Mouse (Mus musculus) adrenal gland, postnatal 4 days (tissue): ENCODE results near the gene Abcc9. TPM values are rescaled to one million over a fixed set of nuclear protein-coding genes. Genes with fewer than 3 reads are reported as not detected.
"Not testable (repeated sequence)": the region's sequence is repeated elsewhere in the genome, so short reads cannot be mapped to it uniquely, and the experiment has no call there.

ENCODE experiments used
- DNase-seq, 2 experiments: peaks; one replicate each; pipeline ENCODE4 v3.0.0; 2021 to 2022; ENCODE audit warnings: low spot score in 2 of 2, mixed read lengths in 2 of 2
- total RNA-seq, 2 experiments: library from RNA; stranded (reverse); gene quantifications; 2 replicates each; pipeline ENCODE4 v1.2.3; 2021

Gene Abcc9
- total RNA-seq, 2 experiments from 2014 or later = 29.3 to 32.6 TPM

GRCm38 (mm10) chr6:142706688-142707087 lies 4.6 kb upstream of the Abcc9 start:
- no peak for DNase-seq

GRCm38 (mm10) chr6:142703441-142703930 lies 1.4 kb upstream of the Abcc9 start:
- DNase-seq = no peak

GRCm38 (mm10) chr6:142701161-142701560 lies 954 bp downstream of the Abcc9 start:
- DNase-seq = no peak

GRCm38 (mm10) chr6:142700753-142701152 lies 1.4 kb downstream of the Abcc9 start:
- no peak for DNase-seq

- no peak for DNase-seq
Observed at GRCm38 (mm10) chr6:142692085-142692484, 10.0 kb downstream of the Abcc9 start.

- DNase-seq = no peak
Observed at GRCm38 (mm10) chr6:142689673-142690072, 12.4 kb downstream of the Abcc9 start.

GRCm38 (mm10) chr6:142682985-142683691 lies 19.0 kb downstream of the Abcc9 start:
- no peak for DNase-seq

- no peak for DNase-seq
Observed at GRCm38 (mm10) chr6:142670021-142670420, 32.1 kb downstream of the Abcc9 start.

GRCm38 (mm10) chr6:142669343-142669742 lies 32.8 kb downstream of the Abcc9 start:
- no peak for DNase-seq

GRCm38 (mm10) chr6:142668831-142669230 lies 33.3 kb downstream of the Abcc9 start:
- no peak for DNase-seq

- DNase-seq = no peak
Observed at GRCm38 (mm10) chr6:142668419-142668766, 33.7 kb downstream of the Abcc9 start.

- no peak for DNase-seq
Observed at GRCm38 (mm10) chr6:142667701-142668418, 34.3 kb downstream of the Abcc9 start.

GRCm38 (mm10) chr6:142662056-142662455 lies 40.1 kb downstream of the Abcc9 start:
- DNase-seq = not testable (repeated sequence)

GRCm38 (mm10) chr6:142659038-142659437 lies 43.1 kb downstream of the Abcc9 start:
- no peak for DNase-seq

GRCm38 (mm10) chr6:142654561-142654960 lies 47.6 kb downstream of the Abcc9 start:
- DNase-seq = no peak

- DNase-seq = no peak
Observed at GRCm38 (mm10) chr6:142652175-142652574, 49.9 kb downstream of the Abcc9 start.

- no peak for DNase-seq
Observed at GRCm38 (mm10) chr6:142649331-142649730, 52.8 kb downstream of the Abcc9 start.

- no peak for DNase-seq
Observed at GRCm38 (mm10) chr6:142645474-142645873, 56.6 kb downstream of the Abcc9 start.

- DNase-seq = no peak
Observed at GRCm38 (mm10) chr6:142639301-142639700, 62.8 kb downstream of the Abcc9 start.

GRCm38 (mm10) chr6:142635654-142636053 lies 66.5 kb downstream of the Abcc9 start:
- DNase-seq = no peak

GRCm38 (mm10) chr6:142635185-142635583 lies 66.9 kb downstream of the Abcc9 start:
- DNase-seq = no peak

GRCm38 (mm10) chr6:142634530-142635184 lies 67.5 kb downstream of the Abcc9 start:
- no peak for DNase-seq
